Mouse (Mus musculus): ENCODE results near the gene Rps6kl1. TPM values are rescaled to one million over a fixed set of nuclear protein-coding genes. Genes with fewer than 3 reads are reported as not detected.

Rps6kl1 gene
- 1.1 and 1.4 TPM in 2 replicates for polyA plus RNA-seq (2015; fragmentation: Nextera tagmentation; extraction: Ambion mirVana)

- H3K4me1 ChIP-seq: peaks cover 29% of the 10 kb centered on the region
- H3K9ac ChIP-seq: 0 out of 2 replicates have a peak within 1 kb of the TSS, but pooled peaks have one; percentile 16
- no peak within 1 kb of the TSS for H3K27ac ChIP-seq
- peak within 1 kb of the TSS; percentile 56 for H3K4me2 ChIP-seq
- WGBS: 19% methylated on average over 28 of the region's 28 CpGs
- H3K27me3 ChIP-seq: peaks cover 12% of the 10 kb centered on the region
- peak within 1 kb of the TSS; percentile 27 for H3K4me3 ChIP-seq
- peak; percentile 73; the same call in 1 of the 2 replicates for ATAC-seq (ENCODE audit: borderline replicate concordance, extremely low read depth, low FRiP score, low TSS enrichment)
- no peaks in the 10 kb centered on the region for H3K9me3 ChIP-seq
- no peaks in the 10 kb centered on the region for H3K36me3 ChIP-seq
Measured at GRCm38 (mm10) chr12:85151002-85151774, at the start of gene Rps6kl1. Rps6kl1 (minus strand) TSS chr12:85151264.

- Histone ChIP-seq H3K4me2 (no peak overlapping the region), H3K27me3 (no peaks in the 10 kb centered on the region), H3K9ac (no peak overlapping the region), H3K4me1 (peaks cover 37% of the 10 kb centered on the region), H3K4me3 (no peak overlapping the region), H3K27ac (no peak overlapping the region), H3K9me3 (no peaks in the 10 kb centered on the region), H3K36me3 (no peaks in the 10 kb centered on the region)
- 80% methylated on average over 1 of the region's 1 CpGs for WGBS
- ATAC-seq (ENCODE audit: borderline replicate concordance, extremely low read depth, low FRiP score, low TSS enrichment): no peak
Measured at GRCm38 (mm10) chr12:85199954-85200353, 48.9 kb upstream of the Rps6kl1 start.

- no peak for ATAC-seq (ENCODE audit: borderline replicate concordance, extremely low read depth, low FRiP score, low TSS enrichment)
- Histone ChIP-seq H3K27ac (no peak overlapping the region), H3K4me1 (peaks cover 57% of the 10 kb centered on the region)
Measured at GRCm38 (mm10) chr12:85197936-85198335, 46.9 kb upstream of the Rps6kl1 start.

GRCm38 (mm10) chr12:85197371-85197770 lies 46.3 kb upstream of the Rps6kl1 start:
- WGBS: 58% methylated on average over 7 of the region's 7 CpGs
- peaks cover 62% of the 10 kb centered on the region for H3K4me1 ChIP-seq
- H3K27ac ChIP-seq: no peak overlapping the region

More at GRCm38 (mm10) chr12:85197936-85198335, 46.9 kb upstream of the Rps6kl1 start:
- WGBS: 16% methylated on average over 8 of the region's 8 CpGs
- no peak overlapping the region for H3K9ac ChIP-seq
- no peaks in the 10 kb centered on the region for H3K27me3 ChIP-seq
- no peaks in the 10 kb centered on the region for H3K9me3 ChIP-seq
- no peak overlapping the region for H3K4me2 ChIP-seq
- H3K4me3 ChIP-seq: no peak overlapping the region
- H3K36me3 ChIP-seq: no peaks in the 10 kb centered on the region

GRCm38 (mm10) chr12:85196191-85196590 lies 45.1 kb upstream of the Rps6kl1 start:
- Histone ChIP-seq H3K9ac (no peak overlapping the region), H3K36me3 (no peaks in the 10 kb centered on the region), H3K4me2 (no peak overlapping the region), H3K9me3 (no peaks in the 10 kb centered on the region), H3K27me3 (no peaks in the 10 kb centered on the region), H3K4me3 (no peak overlapping the region), H3K4me1 (peaks cover 62% of the 10 kb centered on the region), H3K27ac (no peak overlapping the region)
- no peak for ATAC-seq (ENCODE audit: borderline replicate concordance, extremely low read depth, low FRiP score, low TSS enrichment)
- 82% methylated on average over 10 of the region's 10 CpGs for WGBS

More at GRCm38 (mm10) chr12:85197371-85197770, 46.3 kb upstream of the Rps6kl1 start:
- H3K36me3 ChIP-seq: no peaks in the 10 kb centered on the region
- no peaks in the 10 kb centered on the region for H3K9me3 ChIP-seq
- no peak overlapping the region for H3K9ac ChIP-seq
- no peak for ATAC-seq (ENCODE audit: borderline replicate concordance, extremely low read depth, low FRiP score, low TSS enrichment)
- H3K27me3 ChIP-seq: no peaks in the 10 kb centered on the region
- no peak overlapping the region for H3K4me2 ChIP-seq
- H3K4me3 ChIP-seq: no peak overlapping the region

- Histone ChIP-seq H3K36me3 (no peaks in the 10 kb centered on the region), H3K4me3 (no peak overlapping the region), H3K4me1 (peaks cover 55% of the 10 kb centered on the region), H3K9ac (no peak overlapping the region), H3K27me3 (no peaks in the 10 kb centered on the region), H3K9me3 (no peaks in the 10 kb centered on the region), H3K27ac (peak overlapping the region; percentile 81), H3K4me2 (0 out of 2 replicates have a peak overlapping the region, but pooled peaks have one; percentile 11)
- 54% methylated on average over 5 of the region's 5 CpGs for WGBS
- ATAC-seq (ENCODE audit: borderline replicate concordance, extremely low read depth, low FRiP score, low TSS enrichment): peak; percentile 1; the same call in 1 of the 2 replicates
Measured at GRCm38 (mm10) chr12:85195086-85195485, 44.0 kb upstream of the Rps6kl1 start.

- Histone ChIP-seq H3K9ac (no peak overlapping the region), H3K36me3 (no peaks in the 10 kb centered on the region), H3K4me3 (no peak overlapping the region), H3K4me1 (peaks cover 55% of the 10 kb centered on the region), H3K4me2 (0 out of 2 replicates have a peak overlapping the region, but pooled peaks have one; percentile 11), H3K27ac (peak overlapping the region; percentile 81), H3K9me3 (no peaks in the 10 kb centered on the region), H3K27me3 (no peaks in the 10 kb centered on the region)
- 20% methylated on average over 4 of the region's 4 CpGs for WGBS
- peak; percentile 73 for ATAC-seq (ENCODE audit: borderline replicate concordance, extremely low read depth, low FRiP score, low TSS enrichment)
Measured at GRCm38 (mm10) chr12:85194623-85195018, 43.6 kb upstream of the Rps6kl1 start.

GRCm38 (mm10) chr12:85193923-85194622 lies 43.0 kb upstream of the Rps6kl1 start:
- Histone ChIP-seq H3K36me3 (no peaks in the 10 kb centered on the region), H3K9ac (no peak overlapping the region), H3K9me3 (no peaks in the 10 kb centered on the region), H3K27ac (peak overlapping the region; percentile 81), H3K4me1 (peaks cover 55% of the 10 kb centered on the region), H3K4me2 (no peak overlapping the region), H3K4me3 (no peak overlapping the region), H3K27me3 (no peaks in the 10 kb centered on the region)
- ATAC-seq (ENCODE audit: borderline replicate concordance, extremely low read depth, low FRiP score, low TSS enrichment): no peak; the same call in 1 of the 2 replicates
- 66% methylated on average over 11 of the region's 11 CpGs for WGBS

- Histone ChIP-seq H3K27me3 (no peaks in the 10 kb centered on the region), H3K4me2 (no peak overlapping the region), H3K9me3 (no peaks in the 10 kb centered on the region), H3K4me3 (no peak overlapping the region), H3K36me3 (no peaks in the 10 kb centered on the region), H3K9ac (no peak overlapping the region), H3K4me1 (peaks cover 54% of the 10 kb centered on the region), H3K27ac (no peak overlapping the region; the same call in 1 of the 2 replicates)
- no peak for ATAC-seq (ENCODE audit: borderline replicate concordance, extremely low read depth, low FRiP score, low TSS enrichment)
- 72% methylated on average over 10 of the region's 10 CpGs for WGBS
Measured at GRCm38 (mm10) chr12:85193146-85193545, 42.1 kb upstream of the Rps6kl1 start.

GRCm38 (mm10) chr12:85192461-85193108 lies 41.5 kb upstream of the Rps6kl1 start:
- Histone ChIP-seq H3K27ac (peak overlapping the region; percentile 64), H3K4me1 (peaks cover 49% of the 10 kb centered on the region), H3K4me3 (no peak overlapping the region), H3K4me2 (no peak overlapping the region), H3K36me3 (no peaks in the 10 kb centered on the region), H3K27me3 (no peaks in the 10 kb centered on the region), H3K9me3 (no peaks in the 10 kb centered on the region), H3K9ac (no peak overlapping the region)
- WGBS: 17% methylated on average over 19 of the region's 19 CpGs
- ATAC-seq (ENCODE audit: borderline replicate concordance, extremely low read depth, low FRiP score, low TSS enrichment): peak; percentile 50

- H3K4me1 ChIP-seq: peaks cover 40% of the 10 kb centered on the region
- no peak overlapping the region for H3K27ac ChIP-seq
- H3K4me3 ChIP-seq: no peak overlapping the region
- ATAC-seq (ENCODE audit: borderline replicate concordance, extremely low read depth, low FRiP score, low TSS enrichment): no peak
- H3K4me2 ChIP-seq: no peak overlapping the region
- no peaks in the 10 kb centered on the region for H3K9me3 ChIP-seq
- no peak overlapping the region for H3K9ac ChIP-seq
- H3K36me3 ChIP-seq: no peaks in the 10 kb centered on the region
- 77% methylated on average over 7 of the region's 7 CpGs for WGBS
- no peaks in the 10 kb centered on the region for H3K27me3 ChIP-seq
Measured at GRCm38 (mm10) chr12:85190290-85190689, 39.2 kb upstream of the Rps6kl1 start.

Measured in lung, embryonic 15.5 days (tissue).